Mouse (Mus musculus) gastrocnemius, adult 2 months (tissue): ENCODE measurements around the gene Vmn1r25. TPM values are rescaled to one million over a fixed set of nuclear protein-coding genes. Genes with fewer than 3 reads are reported as not detected.
"Not testable (repeated sequence)": the region's sequence is repeated elsewhere in the genome, so short reads cannot be mapped to it uniquely, and the experiment has no call there.

Experiments used
- DNase-seq: peaks from one replicate; pipeline ENCODE4 v3.0.0; 2022
- H3K27ac ChIP-seq: fragments of 200-600 bp; 2 replicates; pipeline ENCODE4 v1.8.1; 2022; ENCODE audit warnings: mild to moderate bottlenecking
- H3K4me3 ChIP-seq: fragments of 200-600 bp; 2 replicates; pipeline ENCODE4 v1.8.1; 2022; ENCODE audit warnings: mild to moderate bottlenecking, moderate library complexity
- CTCF ChIP-seq: fragments of 200-600 bp; IDR thresholded peaks from 2 replicates; pipeline ENCODE4 v1.8.1; 2022; ENCODE audit warnings: antibody characterized with exemption, mild to moderate bottlenecking, moderate library complexity
- intact Hi-C: fragments of 180-260 bp; cut with DNase I; formaldehyde crosslinking; loops from one replicate; pipeline ENCODE4 v1.15.1; 2025
- long read RNA-seq, 2 experiments: library from polyadenylated mRNA; stranded (forward); transcript quantifications; one replicate each; pipeline ENCODE4 v2.0.0; 2021
- total RNA-seq, 2 experiments: library from RNA; stranded (reverse); gene quantifications; 2 replicates each; pipeline ENCODE4 v1.2.3; 2021

Gene Vmn1r25
- not detected for total RNA-seq
- long read RNA-seq, experiment 1 = 0 reads
- long read RNA-seq, experiment 2 = 0 reads

- Histone ChIP-seq H3K4me3 (no peak within 1 kb of the TSS), H3K27ac (no peak within 1 kb of the TSS)
- DNase-seq = no peak
- no peak for TF ChIP-seq CTCF
- intact Hi-C loops = no loop called here
Measured at GRCm38 (mm10) chr6:57980710-57981109, at the start of gene Vmn1r25. TSS of gene Vmn1r25 (minus strand) at chr6:57980810.

GRCm38 (mm10) chr6:58017478-58017877 is 36.9 kb upstream of the Vmn1r25 start:
- H3K27ac ChIP-seq, H3K4me3 ChIP-seq, intact Hi-C loops, DNase-seq: not testable (repeated sequence)

DNA sequence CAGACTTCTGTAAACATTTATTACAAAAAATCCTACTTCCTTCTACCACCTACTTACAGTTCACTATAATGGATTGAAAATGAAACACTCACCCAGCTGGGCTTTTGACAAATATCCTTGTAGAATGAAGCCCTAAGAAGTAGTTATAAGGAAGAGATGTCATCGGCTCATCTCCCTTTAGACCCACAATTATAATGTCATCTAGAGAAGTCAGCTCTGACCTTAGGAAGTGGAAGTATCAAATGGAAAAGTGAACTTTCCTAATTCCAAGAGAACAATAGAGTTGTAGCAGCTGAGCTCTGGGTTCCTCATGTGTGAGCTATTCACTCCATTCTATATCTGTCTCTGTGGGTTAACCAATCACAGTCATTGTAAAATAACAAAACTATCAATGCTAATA is 34.4 kb upstream of the Vmn1r25 start, which contains the start of gene Vmn1r26:
Gene Vmn1r26, minus strand, starts transcription at position 101 of the 400 bp plus-strand sequence.
- H3K27ac ChIP-seq = no peak within 1 kb of the TSS
- no peak for DNase-seq
- TF ChIP-seq CTCF = no peak
- H3K4me3 ChIP-seq = no peak within 1 kb of the TSS
- intact Hi-C loops = no loop called here

GRCm38 (mm10) chr6:57961403-57961802 is 19.2 kb downstream of the Vmn1r25 start, which contains the start of gene Vmn1r24:
TSS of gene Vmn1r24 (minus strand) at chr6:57961503.
- intact Hi-C loops, H3K27ac ChIP-seq, H3K4me3 ChIP-seq, DNase-seq: not testable (repeated sequence)

Other genes with a start within 250 kb of the Vmn1r25 start
- gene Vopp1, start 155.7 kb downstream of the Vmn1r25 start, total RNA-seq = 1 to 10 TPM; 3.2 to 5.6 TPM
- not detected for gene Vmn1r21, start 130.5 kb downstream of the Vmn1r25 start, total RNA-seq
- not detected for gene Vmn1r22, start 72.8 kb downstream of the Vmn1r25 start, total RNA-seq
- not detected for gene Vmn1r23, start 54.0 kb downstream of the Vmn1r25 start, total RNA-seq
- not detected for gene Vmn1r24, start 19.3 kb downstream of the Vmn1r25 start, total RNA-seq
- not detected for gene Vmn1r26, start 34.3 kb upstream of the Vmn1r25 start, total RNA-seq
- gene Vmn1r27, start 238.0 kb upstream of the Vmn1r25 start, total RNA-seq = not detected